Mouse (Mus musculus) adipocyte (in vitro differentiated cells): ENCODE measurements at regions not wholly inside any gene's neighbourhood (a gene's known extent, or its start where the extent isn't known, plus 50 kb on each side); places are given as distances from the start of the nearest gene placed in this dataset.

ENCODE experiments used
- DNase-seq: peaks from one replicate; pipeline ENCODE4 v3.0.0-alpha.2; 2016; ENCODE audit warnings: low spot score

DNA sequence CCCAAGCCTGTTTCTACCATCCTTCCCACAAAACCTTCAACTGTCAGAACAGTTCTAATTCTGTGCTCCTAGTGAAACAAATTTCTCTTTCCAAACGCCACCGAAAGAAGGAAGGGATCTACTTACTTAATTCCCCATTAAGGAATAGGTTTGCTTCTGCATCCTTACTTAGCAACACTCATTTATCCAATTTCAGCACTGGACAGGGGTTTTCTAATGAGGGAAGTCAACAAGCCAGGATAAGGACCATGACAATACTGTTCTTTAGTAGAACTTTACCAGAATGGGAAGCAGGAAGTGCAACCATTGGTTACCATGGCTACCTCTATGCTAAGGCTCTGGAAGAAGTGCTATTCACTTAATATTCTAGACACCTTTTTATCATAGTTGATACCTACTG lies 68.6 kb upstream of the Id4 start:
- DNase-seq = peak; percentile 41

DNA sequence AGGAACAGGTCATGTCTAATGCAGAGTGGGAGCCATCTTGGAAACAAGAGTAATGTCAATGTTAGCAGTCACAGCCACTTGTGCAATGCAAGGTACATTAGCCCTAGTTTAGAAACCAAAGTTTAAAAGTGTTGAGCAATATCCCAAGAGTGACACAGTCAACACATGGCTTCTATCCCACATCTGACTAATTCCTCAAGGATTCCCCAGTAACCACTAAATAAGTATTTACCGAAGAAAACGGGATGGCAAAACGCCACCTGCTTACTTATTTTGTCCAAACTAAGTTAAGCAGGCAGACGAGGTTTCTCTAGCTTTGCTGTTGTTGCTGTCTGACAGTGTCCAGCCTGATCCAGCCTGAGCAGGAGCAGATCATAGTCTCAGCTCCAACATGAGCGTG lies 67.1 kb upstream of the Id4 start:
- peak; percentile 97 for DNase-seq

DNA sequence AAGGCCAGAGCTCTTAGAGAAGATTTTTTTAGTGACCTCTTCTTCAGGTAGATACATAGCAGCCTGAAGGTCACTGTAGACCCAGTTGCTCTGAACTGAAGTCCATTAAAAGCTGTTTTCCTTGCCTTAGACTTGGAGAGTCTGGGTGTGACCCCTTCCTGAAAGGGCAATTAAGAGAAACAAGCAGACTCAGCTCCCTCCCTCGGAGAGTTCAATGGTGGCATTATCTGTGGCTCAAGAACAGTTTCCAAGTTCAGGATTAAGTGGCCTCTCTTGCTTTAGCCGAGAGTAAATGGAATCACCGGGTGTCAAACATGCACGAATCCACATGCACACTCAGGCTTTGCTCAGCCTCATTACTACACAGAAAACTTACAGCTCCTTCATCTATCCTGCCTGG lies 53.2 kb upstream of the Id4 start:
- no peak for DNase-seq
